Mouse (Mus musculus) adrenal gland, adult 18-20 months (tissue): ENCODE results near the gene Gm11733. TPM values are rescaled to one million over a fixed set of nuclear protein-coding genes. Genes with fewer than 3 reads are reported as not detected.

Experiments used
- DNase-seq, 2 experiments: peaks; one replicate each; pipeline ENCODE4 v3.0.0; 2021 to 2022; ENCODE audit warnings: low spot score in 2 of 2
- total RNA-seq, 2 experiments: library from RNA; stranded (reverse); gene quantifications; 1 replicate in 1 of 2; 2 replicates in 1 of 2; pipeline ENCODE4 v1.2.3; 2021

Gm11733 gene
- total RNA-seq, 2 experiments from 2014 or later: not detected

DNA sequence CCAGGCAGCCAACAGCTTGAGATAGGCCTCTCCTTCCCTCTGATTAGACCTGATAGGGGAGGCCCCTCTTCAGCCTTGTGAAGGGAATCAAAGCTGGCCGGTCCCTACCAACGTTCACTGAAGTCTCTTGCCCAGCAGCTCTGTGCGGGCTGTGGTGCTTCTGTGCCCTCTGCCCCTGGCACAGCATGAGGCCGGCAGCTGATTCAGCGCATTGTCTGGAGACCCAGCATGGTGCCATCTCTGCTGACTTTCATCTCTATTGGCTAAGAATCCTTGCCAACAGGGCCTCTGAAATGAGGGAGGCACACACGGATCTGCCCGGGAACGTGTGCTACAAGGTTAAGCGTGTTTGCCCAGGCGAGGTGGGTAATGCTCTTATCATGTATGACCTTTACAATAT is 48.2 kb downstream of the Gm11733 start:
- no peak for DNase-seq

DNA sequence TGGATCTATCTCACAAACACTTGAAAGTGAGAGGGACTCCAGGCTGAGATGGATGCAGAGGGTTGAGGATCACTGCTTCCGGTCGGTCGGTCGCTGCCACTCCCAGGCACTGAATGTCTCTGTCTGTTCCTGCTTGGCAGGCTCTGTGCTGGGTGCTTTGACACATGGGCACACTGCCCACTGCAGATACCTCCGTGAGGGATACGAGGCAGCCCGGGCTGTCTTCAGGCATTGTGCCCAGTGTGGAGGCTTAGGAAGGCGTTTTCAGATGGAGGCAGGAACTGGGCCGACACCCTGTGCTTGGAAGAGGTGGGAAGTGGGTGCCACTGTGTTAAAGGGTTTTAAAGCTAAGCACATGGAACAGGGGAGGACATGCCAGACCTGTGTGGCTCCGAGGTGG is 50.7 kb downstream of the Gm11733 start:
- DNase-seq: peak in 1 of 2 experiments; percentile 45

DNA sequence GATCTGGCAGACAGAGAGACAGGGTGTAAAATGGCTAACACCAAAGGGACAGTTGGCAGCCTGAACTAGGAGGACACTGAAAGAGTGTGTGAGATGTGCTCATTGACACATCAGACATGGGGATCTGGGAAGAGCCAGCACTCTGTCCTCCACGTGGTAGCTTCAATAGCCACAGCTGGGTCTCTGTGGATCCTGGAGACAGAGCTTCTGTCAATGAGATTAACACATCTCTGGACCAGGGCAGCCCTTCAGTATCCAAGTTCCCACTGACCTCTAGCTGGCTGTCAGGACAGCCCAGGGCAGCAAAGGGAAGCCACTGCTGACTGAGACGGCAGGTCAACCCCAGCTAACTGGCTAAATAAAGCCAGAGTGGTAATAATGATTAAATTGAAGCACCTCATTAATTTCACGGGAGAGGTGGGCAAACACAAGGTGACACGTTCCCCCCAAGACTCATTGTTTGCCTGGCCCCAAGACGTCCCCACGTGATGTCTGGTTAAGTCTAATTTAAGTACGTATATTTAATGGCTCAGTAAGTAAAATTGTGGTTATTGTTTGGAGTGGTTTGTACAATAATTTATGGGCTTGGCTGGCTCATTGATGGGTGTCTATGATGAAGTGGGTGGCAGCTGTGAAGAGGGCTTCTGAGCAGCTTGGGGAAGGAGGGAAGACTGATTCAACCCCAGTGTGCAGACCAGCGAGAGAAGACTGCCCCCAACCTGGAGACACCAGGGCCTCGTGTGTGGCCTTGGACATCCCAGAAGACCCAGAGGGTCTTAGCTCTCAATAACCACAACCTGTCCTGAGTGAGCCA is 51.5 kb downstream of the Gm11733 start:
- DNase-seq: no peak

DNA sequence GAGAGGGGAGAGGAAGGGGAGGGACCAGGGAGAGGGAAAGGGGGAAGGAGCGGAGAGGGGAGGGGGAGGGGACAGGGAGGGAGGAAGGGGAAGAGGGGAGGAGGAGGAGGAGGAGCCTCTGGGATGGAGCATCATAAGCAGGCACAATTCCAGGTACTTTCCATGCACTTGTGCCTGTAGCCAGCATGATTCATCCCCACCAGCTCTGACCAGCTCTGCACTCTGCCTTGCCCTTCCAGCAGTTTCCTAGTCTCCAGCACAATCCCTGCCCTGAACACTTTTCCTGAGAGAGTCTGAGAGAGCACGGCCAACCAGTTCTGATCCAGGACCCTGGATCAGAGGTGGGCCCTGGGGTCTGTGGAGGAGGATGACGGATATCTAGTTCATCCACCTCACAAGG is 52.4 kb downstream of the Gm11733 start:
- DNase-seq: peak in 1 of 2 experiments; percentile 22

Other genes with a start within 250 kb of the Gm11733 start
- 10 to 100 TPM; 20.4 to 24.5 TPM for gene Tnrc6c, start 169.9 kb downstream of the Gm11733 start, total RNA-seq